Mouse (Mus musculus) heart, embryonic 15.5 days (tissue): ENCODE measurements around the gene Sema6b. TPM values are rescaled to one million over a fixed set of nuclear protein-coding genes. Genes with fewer than 3 reads are reported as not detected.

Experiments
- ATAC-seq: fragments of 200-750 bp; cut with Nextera tagmentation; replicated peaks from 2 replicates; pipeline ENCODE4 v1.8.0; 2017; ENCODE audit warnings: low read depth, moderate TSS enrichment; ENCODE audit not compliant: insufficient number of reproducible peaks, insufficient read depth, low FRiP score
- H3K27ac ChIP-seq: fragments of 300-500 bp; sonication (generic); 2 replicates; pipeline ENCODE4 v1.5.1; 2015; ENCODE audit warnings: mild to moderate bottlenecking, inconsistent platforms
- H3K27me3 ChIP-seq: fragments of 300-500 bp; sonication (generic); 2 replicates; pipeline ENCODE4 v1.6.1; 2015; ENCODE audit warnings: inconsistent platforms
- H3K36me3 ChIP-seq: fragments of 300-500 bp; sonication (generic); 2 replicates; pipeline ENCODE4 v1.6.1; 2015; ENCODE audit warnings: mild to moderate bottlenecking, inconsistent platforms
- H3K4me1 ChIP-seq: fragments of 300-500 bp; sonication (generic); replicated peaks from 2 replicates; pipeline ENCODE4 v1.6.1; 2015; ENCODE audit warnings: inconsistent platforms
- H3K4me2 ChIP-seq: fragments of 300-500 bp; sonication (generic); 2 replicates; pipeline ENCODE4 v1.6.1; 2015; ENCODE audit warnings: inconsistent platforms, mild to moderate bottlenecking, moderate library complexity
- H3K4me3 ChIP-seq: fragments of 300-500 bp; sonication (generic); 2 replicates; pipeline ENCODE4 v1.5.1; 2015; ENCODE audit warnings: mild to moderate bottlenecking, inconsistent platforms
- H3K9ac ChIP-seq: fragments of 300-500 bp; sonication (generic); 2 replicates; pipeline ENCODE4 v1.6.1; 2015; ENCODE audit warnings: mild to moderate bottlenecking, inconsistent platforms
- H3K9me3 ChIP-seq: fragments of 300-500 bp; sonication (generic); replicated peaks from 2 replicates; pipeline ENCODE4 v1.6.1; 2016; ENCODE audit warnings: inconsistent platforms
- WGBS: fragments of 180-500 bp; shearing (Covaris S2); methylation state at CpG from one replicate; pipeline ENCODE4 v1.1.7; 2015; ENCODE audit warnings: mixed read lengths; 5-methylcytosine and 5-hydroxymethylcytosine counted together
- polyA plus RNA-seq: library from polyadenylated mRNA; unstranded; fragments of >200 nt; fragmentation: Nextera tagmentation; extraction: Ambion mirVana; gene quantifications from 2 replicates; pipeline ENCODE4 v1.2.1, GENCODE M21; 2015

Sema6b gene
- polyA plus RNA-seq, 1 experiment from 2014 or later = 0.92 TPM

- Histone ChIP-seq H3K4me2 (no peak overlapping the region), H3K27me3 (peaks cover 27% of the 10 kb centered on the region), H3K9me3 (no peaks in the 10 kb centered on the region), H3K4me3 (no peak overlapping the region), H3K27ac (no peak overlapping the region), H3K4me1 (peaks cover 13% of the 10 kb centered on the region), H3K36me3 (no peaks in the 10 kb centered on the region), H3K9ac (no peak overlapping the region)
- ATAC-seq = no peak
- WGBS = 76% methylated on average over 15 of the region's 15 CpGs
Observed at GRCm38 (mm10) chr17:56128246-56128645, 11.9 kb downstream of the Sema6b start.

GRCm38 (mm10) chr17:56126175-56126574 lies 14.0 kb downstream of the Sema6b start:
- no peak overlapping the region for H3K27ac ChIP-seq
- H3K27me3 ChIP-seq = peaks cover 47% of the 10 kb centered on the region
- no peak overlapping the region for H3K4me3 ChIP-seq
- H3K36me3 ChIP-seq = no peaks in the 10 kb centered on the region
- H3K4me2 ChIP-seq = no peak overlapping the region
- ATAC-seq = no peak
- peaks cover 10% of the 10 kb centered on the region for H3K4me1 ChIP-seq
- no peak overlapping the region for H3K9ac ChIP-seq
- 74% methylated on average over 11 of the region's 11 CpGs for WGBS
- H3K9me3 ChIP-seq = peaks cover 7% of the 10 kb centered on the region; the same call in 1 of the 2 replicates

- 79% methylated on average over 4 of the region's 4 CpGs for WGBS
- no peak for ATAC-seq
Observed at GRCm38 (mm10) chr17:56125276-56125630, 14.9 kb downstream of the Sema6b start.

GRCm38 (mm10) chr17:56124377-56125275 lies 15.5 kb downstream of the Sema6b start:
- Histone ChIP-seq H3K36me3 (no peaks in the 10 kb centered on the region), H3K27me3 (peaks cover 61% of the 10 kb centered on the region), H3K4me2 (peak overlapping the region; percentile 89), H3K9ac (peak overlapping the region; percentile 57), H3K4me3 (peak overlapping the region; percentile 50), H3K27ac (no peak overlapping the region), H3K9me3 (peaks cover 7% of the 10 kb centered on the region; the same call in 1 of the 2 replicates), H3K4me1 (peaks cover 22% of the 10 kb centered on the region)
- ATAC-seq = no peak
- 9% methylated on average over 59 of the region's 59 CpGs for WGBS

More at GRCm38 (mm10) chr17:56125276-56125630, 14.9 kb downstream of the Sema6b start:
- H3K27ac ChIP-seq = no peak overlapping the region
- peak overlapping the region; percentile 89; the same call in 1 of the 2 replicates for H3K4me2 ChIP-seq
- H3K9me3 ChIP-seq = peaks cover 7% of the 10 kb centered on the region; the same call in 1 of the 2 replicates
- no peaks in the 10 kb centered on the region for H3K36me3 ChIP-seq
- no peak overlapping the region for H3K4me3 ChIP-seq
- H3K9ac ChIP-seq = no peak overlapping the region
- H3K27me3 ChIP-seq = peaks cover 54% of the 10 kb centered on the region
- H3K4me1 ChIP-seq = peaks cover 15% of the 10 kb centered on the region

- ATAC-seq = no peak
- H3K4me1 ChIP-seq = peaks cover 25% of the 10 kb centered on the region
- H3K9me3 ChIP-seq = peaks cover 7% of the 10 kb centered on the region; the same call in 1 of the 2 replicates
- peak overlapping the region; percentile 50 for H3K4me3 ChIP-seq
- H3K36me3 ChIP-seq = no peaks in the 10 kb centered on the region
- no peak overlapping the region for H3K27ac ChIP-seq
- H3K4me2 ChIP-seq = peak overlapping the region; percentile 89
- WGBS = 37% methylated on average over 59 of the region's 59 CpGs
- peak overlapping the region; percentile 57 for H3K9ac ChIP-seq
- H3K27me3 ChIP-seq = peaks cover 66% of the 10 kb centered on the region
Observed at GRCm38 (mm10) chr17:56123681-56124340, 16.3 kb downstream of the Sema6b start.

- 87% methylated on average over 12 of the region's 12 CpGs for WGBS
- Histone ChIP-seq H3K27me3 (peaks cover 72% of the 10 kb centered on the region), H3K4me2 (no peak overlapping the region), H3K4me3 (no peak overlapping the region), H3K36me3 (no peaks in the 10 kb centered on the region), H3K9ac (no peak overlapping the region), H3K4me1 (peaks cover 25% of the 10 kb centered on the region), H3K27ac (no peak overlapping the region), H3K9me3 (peaks cover 7% of the 10 kb centered on the region; the same call in 1 of the 2 replicates)
- no peak for ATAC-seq
Observed at GRCm38 (mm10) chr17:56123161-56123560, 17.0 kb downstream of the Sema6b start.

- Histone ChIP-seq H3K27ac (no peak within 1 kb of the TSS), H3K36me3 (no peaks in the 10 kb centered on the region), H3K4me2 (peak within 1 kb of the TSS; percentile 64), H3K4me1 (peaks cover 32% of the 10 kb centered on the region), H3K9ac (no peak within 1 kb of the TSS), H3K27me3 (peaks cover 78% of the 10 kb centered on the region), H3K4me3 (peak within 1 kb of the TSS; percentile 40; the same call in 1 of the 2 replicates), H3K9me3 (peaks cover 7% of the 10 kb centered on the region; the same call in 1 of the 2 replicates)
- WGBS = 49% methylated on average over 2 of the region's 2 CpGs
- no peak for ATAC-seq
Observed at GRCm38 (mm10) chr17:56121826-56122225, 18.3 kb downstream of the Sema6b start, which contains the start of gene Lrg1. TSS of gene Lrg1 (minus strand) at chr17:56122001.

GRCm38 (mm10) chr17:56119981-56120880 lies 19.9 kb downstream of the Sema6b start:
- H3K4me1 ChIP-seq = peaks cover 32% of the 10 kb centered on the region
- no peak overlapping the region for H3K27ac ChIP-seq
- H3K36me3 ChIP-seq = no peaks in the 10 kb centered on the region
- peak overlapping the region; percentile 26 for H3K9ac ChIP-seq
- H3K4me3 ChIP-seq = peak overlapping the region; percentile 40
- ATAC-seq = peak; percentile 42; the same call in 1 of the 2 replicates
- peaks cover 81% of the 10 kb centered on the region for H3K27me3 ChIP-seq
- H3K9me3 ChIP-seq = peaks cover 7% of the 10 kb centered on the region; the same call in 1 of the 2 replicates
- WGBS = 3% methylated on average over 66 of the region's 66 CpGs
- peak overlapping the region; percentile 64 for H3K4me2 ChIP-seq

GRCm38 (mm10) chr17:56119431-56119830 lies 20.7 kb downstream of the Sema6b start:
- peaks cover 78% of the 10 kb centered on the region for H3K27me3 ChIP-seq
- H3K9me3 ChIP-seq = peaks cover 7% of the 10 kb centered on the region; the same call in 1 of the 2 replicates
- ATAC-seq = no peak
- H3K27ac ChIP-seq = no peak overlapping the region
- H3K4me2 ChIP-seq = peak overlapping the region; percentile 64
- no peak overlapping the region for H3K9ac ChIP-seq
- WGBS = 34% methylated on average over 12 of the region's 12 CpGs
- peaks cover 29% of the 10 kb centered on the region for H3K4me1 ChIP-seq
- no peaks in the 10 kb centered on the region for H3K36me3 ChIP-seq
- peak overlapping the region; percentile 40 for H3K4me3 ChIP-seq

- no peak within 1 kb of the TSS for H3K27ac ChIP-seq
- peaks cover 57% of the 10 kb centered on the region for H3K27me3 ChIP-seq
- peak within 1 kb of the TSS; percentile 44 for H3K4me3 ChIP-seq
- H3K4me2 ChIP-seq = peak within 1 kb of the TSS; percentile 73
- H3K9ac ChIP-seq = peak within 1 kb of the TSS; percentile 44; the same call in 1 of the 2 replicates
- H3K36me3 ChIP-seq = no peaks in the 10 kb centered on the region
- 3% methylated on average over 27 of the region's 27 CpGs for WGBS
- peak; percentile 40; the same call in 1 of the 2 replicates for ATAC-seq
- peaks cover 2% of the 10 kb centered on the region; the same call in 1 of the 2 replicates for H3K9me3 ChIP-seq
- peaks cover 22% of the 10 kb centered on the region for H3K4me1 ChIP-seq
Observed at GRCm38 (mm10) chr17:56117251-56117710, 22.9 kb downstream of the Sema6b start, which contains the start of gene Plin5. TSS of gene Plin5 (minus strand) at chr17:56117596.
